Mouse (Mus musculus): ENCODE data around the gene 1700020N01Rik. TPM values are rescaled to one million over a fixed set of nuclear protein-coding genes. Genes with fewer than 3 reads are reported as not detected.
A peak's percentile ranks its signal among the peaks of the same experiment; 100 is the strongest.

Gene 1700020N01Rik
- total RNA-seq, 2 experiments from 2014 or later, result not detected

GRCm38 (mm10) chr10:21600931-21601330 lies 8.0 kb downstream of the 1700020N01Rik start:
- peak; percentile 70 for DNase-seq (ENCODE audit: low spot score)

GRCm38 (mm10) chr10:21604476-21604875 lies 11.5 kb downstream of the 1700020N01Rik start:
- no peak for DNase-seq (ENCODE audit: low spot score)

- DNase-seq (ENCODE audit: low spot score), result peak; percentile 78
Observed at GRCm38 (mm10) chr10:21605011-21605571, 12.1 kb downstream of the 1700020N01Rik start.

GRCm38 (mm10) chr10:21605601-21606000 lies 12.7 kb downstream of the 1700020N01Rik start:
- DNase-seq (ENCODE audit: low spot score), result no peak

- DNase-seq (ENCODE audit: low spot score), result no peak
Observed at GRCm38 (mm10) chr10:21606931-21607330, 14.0 kb downstream of the 1700020N01Rik start.

- peak; percentile 64 for DNase-seq (ENCODE audit: low spot score)
Observed at GRCm38 (mm10) chr10:21609583-21609982, 16.6 kb downstream of the 1700020N01Rik start.

- no peak for DNase-seq (ENCODE audit: low spot score)
Observed at GRCm38 (mm10) chr10:21613021-21613860, 20.3 kb downstream of the 1700020N01Rik start.

- DNase-seq (ENCODE audit: low spot score), result no peak
Observed at GRCm38 (mm10) chr10:21614520-21614919, 21.6 kb downstream of the 1700020N01Rik start.

GRCm38 (mm10) chr10:21618745-21619508 lies 26.0 kb downstream of the 1700020N01Rik start:
- no peak for DNase-seq (ENCODE audit: low spot score)

- no peak for DNase-seq (ENCODE audit: low spot score)
Observed at GRCm38 (mm10) chr10:21622065-21622464, 29.1 kb downstream of the 1700020N01Rik start.

- peak; percentile 92 for DNase-seq (ENCODE audit: low spot score)
Observed at GRCm38 (mm10) chr10:21628555-21628954, 35.6 kb downstream of the 1700020N01Rik start.

GRCm38 (mm10) chr10:21629031-21629740 lies 36.2 kb downstream of the 1700020N01Rik start:
- DNase-seq (ENCODE audit: low spot score), result peak; percentile 78

- DNase-seq (ENCODE audit: low spot score), result peak; percentile 63
Observed at GRCm38 (mm10) chr10:21631481-21631880, 38.5 kb downstream of the 1700020N01Rik start.

- no peak for DNase-seq (ENCODE audit: low spot score)
Observed at GRCm38 (mm10) chr10:21632687-21633086, 39.7 kb downstream of the 1700020N01Rik start.

GRCm38 (mm10) chr10:21635988-21636710 lies 43.2 kb downstream of the 1700020N01Rik start:
- no peak for DNase-seq (ENCODE audit: low spot score)

GRCm38 (mm10) chr10:21636711-21637081 lies 43.8 kb downstream of the 1700020N01Rik start:
- DNase-seq (ENCODE audit: low spot score), result peak; percentile 49

GRCm38 (mm10) chr10:21651388-21651787 lies 58.4 kb downstream of the 1700020N01Rik start:
- DNase-seq (ENCODE audit: low spot score), result no peak

GRCm38 (mm10) chr10:21652426-21653345 lies 59.7 kb downstream of the 1700020N01Rik start:
- no peak for DNase-seq (ENCODE audit: low spot score)

GRCm38 (mm10) chr10:21653469-21653868 lies 60.5 kb downstream of the 1700020N01Rik start:
- no peak for DNase-seq (ENCODE audit: low spot score)

All from gastrocnemius, adult 18-20 months (tissue).